Mouse (Mus musculus) thymus, postnatal 0 days (tissue): ENCODE results near the gene Dnmt1. TPM values are rescaled to one million over a fixed set of nuclear protein-coding genes. Genes with fewer than 3 reads are reported as not detected.
A peak's percentile ranks its signal among the peaks of the same experiment; 100 is the strongest.

ENCODE experiments used
- DNase-seq: peaks from one replicate; pipeline ENCODE4 v3.0.0-alpha.2; 2015; ENCODE audit warnings: low spot score
- polyA plus RNA-seq: library from polyadenylated mRNA; unstranded; fragments of >200 nt; fragmentation: Nextera tagmentation; extraction: Ambion mirVana; gene quantifications from 2 replicates; pipeline ENCODE4 v1.2.1, GENCODE M21; 2015

The Dnmt1 gene
- polyA plus RNA-seq, 1 experiment from 2014 or later, result 90.0 TPM

DNA sequence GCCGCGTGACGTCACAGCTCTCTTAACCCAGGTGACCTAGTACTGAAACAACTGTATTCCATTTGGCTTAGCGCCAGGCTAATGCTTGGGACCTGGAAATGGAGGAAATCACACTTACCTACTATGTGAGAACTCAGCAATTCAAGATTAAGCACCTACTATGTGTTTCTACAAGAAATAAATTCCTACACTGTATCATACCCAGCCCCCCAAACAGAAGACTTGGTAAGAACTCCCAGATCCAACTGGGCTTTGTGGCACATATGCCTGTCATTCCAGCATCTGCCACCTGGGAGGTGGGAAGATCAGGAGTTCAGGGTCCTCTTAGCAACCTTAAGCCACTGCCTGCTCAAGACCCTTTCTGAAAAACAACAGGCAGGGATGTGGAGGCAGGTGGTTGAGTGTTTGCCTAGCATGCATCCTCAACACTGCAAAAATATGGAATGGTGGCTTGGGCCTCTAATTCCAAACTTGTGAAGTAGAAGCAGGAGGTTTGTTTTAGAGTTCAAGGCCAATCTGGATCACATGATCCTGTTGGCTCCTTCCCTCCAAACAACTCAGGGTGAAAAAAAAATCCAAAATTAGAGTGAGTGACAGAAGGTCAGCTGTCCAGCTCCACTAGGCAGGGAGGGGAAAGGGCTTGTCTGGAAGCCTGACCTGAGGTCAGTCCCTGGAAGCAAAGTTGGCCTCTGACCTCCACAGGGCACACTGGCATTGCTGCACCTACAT, 17.4 kb upstream of the Dnmt1 start:
- DNase-seq, result no peak

DNA sequence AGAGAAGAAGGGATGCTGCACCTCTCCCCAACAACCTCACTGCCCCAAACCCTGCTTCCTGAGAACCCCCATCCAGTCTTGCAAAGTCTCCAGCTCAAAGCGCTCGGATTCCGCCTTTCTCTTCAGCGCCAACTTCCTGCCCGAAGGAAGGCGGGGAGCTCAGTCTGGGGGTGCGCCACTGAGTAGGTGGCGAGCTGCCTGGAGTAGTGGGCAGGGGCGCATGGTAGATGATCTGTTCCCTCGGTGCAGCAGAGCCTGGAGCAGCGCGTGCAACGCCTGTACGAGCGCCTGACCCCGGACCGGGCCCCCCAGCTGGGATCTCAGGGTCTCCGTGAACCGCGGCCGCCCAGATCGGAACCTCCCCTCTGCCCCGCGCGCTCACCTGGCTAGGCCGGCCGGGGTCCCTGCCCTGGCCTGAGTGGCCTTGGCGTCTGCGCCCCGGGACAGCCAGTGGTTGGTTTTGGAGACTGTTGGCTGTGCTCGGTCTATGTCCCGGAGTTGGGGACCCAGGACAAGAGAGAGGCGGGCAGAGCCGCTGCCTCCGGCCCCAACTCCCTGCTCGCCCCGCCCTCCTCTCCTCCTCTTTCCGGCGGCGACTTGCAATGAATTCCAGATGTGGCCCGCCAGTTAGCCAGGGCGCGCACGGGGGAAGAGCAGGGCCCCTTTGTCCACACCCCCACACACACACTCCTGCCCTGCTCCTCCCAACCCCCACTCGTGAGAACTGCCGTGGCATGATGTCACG, 16.7 kb upstream of the Dnmt1 start, which contains the start of gene S1pr2:
Gene S1pr2 (minus strand): TSS at position 566 of the 745 bp plus-strand sequence.
- DNase-seq, result peak; percentile 76

- DNase-seq, result peak; percentile 44
Observed at GRCm38 (mm10) chr9:20975431-20976215, 15.9 kb upstream of the Dnmt1 start.

GRCm38 (mm10) chr9:20973682-20974075, 14.0 kb upstream of the Dnmt1 start:
- DNase-seq, result no peak

DNA sequence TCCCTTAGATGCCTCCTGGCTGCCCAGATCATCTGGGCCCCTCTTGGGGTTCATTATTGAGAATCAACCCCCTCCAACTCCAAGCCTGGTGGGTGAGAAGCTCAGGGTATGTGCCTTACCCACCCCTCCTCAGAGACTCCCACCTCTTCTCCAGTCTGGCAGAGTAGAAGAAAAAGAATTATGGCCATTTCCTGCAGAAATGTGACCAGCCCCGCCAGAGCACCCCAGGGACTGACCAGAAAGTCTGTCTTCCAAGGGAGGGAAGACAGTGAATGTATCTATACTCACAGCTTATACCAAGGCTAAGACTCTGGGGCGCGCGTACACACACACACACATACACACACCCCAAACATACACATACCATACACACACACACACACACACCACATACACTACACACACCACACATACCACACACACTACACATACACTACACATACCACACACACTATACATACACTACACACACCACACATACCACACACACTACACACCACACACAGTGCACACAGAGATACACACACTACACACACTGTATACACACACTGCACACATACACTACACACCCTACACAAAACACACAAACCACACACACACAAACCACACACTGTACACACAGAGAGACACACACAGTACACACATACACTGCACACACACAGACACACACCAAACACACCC, 13.5 kb upstream of the Dnmt1 start:
- no peak for DNase-seq

- DNase-seq, result no peak
Observed at GRCm38 (mm10) chr9:20972141-20972992, 12.7 kb upstream of the Dnmt1 start.

DNA sequence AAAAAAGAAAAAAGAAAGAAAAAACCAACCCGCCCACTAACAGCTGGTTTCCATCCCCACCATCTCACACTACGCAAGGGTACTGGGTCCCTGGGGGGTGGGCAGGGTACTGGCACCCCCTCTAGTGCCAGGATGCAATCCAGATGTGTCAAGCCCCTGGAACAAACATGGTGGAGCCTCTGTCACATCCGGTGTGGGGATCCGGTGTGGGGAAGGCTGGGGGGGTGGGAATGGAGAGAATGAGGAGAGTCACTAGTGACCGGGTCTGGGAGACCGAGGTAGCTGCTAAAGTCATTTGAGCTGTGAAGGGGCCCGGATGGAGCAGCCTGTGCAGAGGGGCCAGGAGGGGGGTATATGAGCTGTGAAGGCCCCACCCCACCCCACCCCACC, 12.1 kb upstream of the Dnmt1 start:
- no peak for DNase-seq

- no peak for DNase-seq
Observed at GRCm38 (mm10) chr9:20966747-20967146, 7.1 kb upstream of the Dnmt1 start.

DNA sequence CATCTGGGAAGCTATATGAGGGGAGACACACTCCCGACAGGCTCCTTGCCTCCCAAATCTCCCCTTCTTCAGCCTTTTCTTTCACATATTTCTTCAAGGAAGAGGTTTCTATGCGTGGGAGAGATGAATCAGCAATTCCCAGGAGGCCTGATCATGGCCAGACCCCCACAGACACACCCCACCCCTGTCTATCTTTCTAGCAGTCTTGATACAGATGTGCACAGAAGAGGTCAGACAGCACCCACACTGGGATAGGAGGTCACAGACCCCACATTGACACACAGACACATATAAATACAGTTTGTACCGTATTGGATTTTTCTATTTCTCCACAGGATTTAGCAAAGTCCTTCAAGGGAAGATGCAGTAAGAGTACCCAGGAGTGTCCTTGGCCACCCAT, 6.3 kb upstream of the Dnmt1 start:
- DNase-seq, result no peak

DNA sequence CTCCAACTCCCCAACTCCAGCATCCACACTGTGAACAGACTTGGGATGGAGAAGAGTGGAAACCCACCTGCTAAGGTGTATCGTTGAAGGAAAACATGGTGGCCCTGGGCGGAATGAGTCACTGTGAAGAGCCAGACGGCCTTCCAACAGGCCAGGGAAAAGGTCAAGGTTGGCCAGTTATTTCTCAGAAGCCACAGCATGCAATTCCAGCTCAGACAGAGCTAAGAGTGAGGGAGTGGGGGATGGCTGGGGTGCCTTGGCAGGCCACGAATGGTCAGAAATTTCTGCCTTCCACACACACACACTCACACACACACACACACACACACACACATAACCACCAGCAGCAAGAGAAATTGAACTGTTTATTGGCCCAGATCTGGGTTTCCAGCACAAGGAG, 5.9 kb upstream of the Dnmt1 start:
- no peak for DNase-seq

- DNase-seq, result peak; percentile 56
Observed at GRCm38 (mm10) chr9:20961557-20961956, 1.9 kb upstream of the Dnmt1 start.

DNA sequence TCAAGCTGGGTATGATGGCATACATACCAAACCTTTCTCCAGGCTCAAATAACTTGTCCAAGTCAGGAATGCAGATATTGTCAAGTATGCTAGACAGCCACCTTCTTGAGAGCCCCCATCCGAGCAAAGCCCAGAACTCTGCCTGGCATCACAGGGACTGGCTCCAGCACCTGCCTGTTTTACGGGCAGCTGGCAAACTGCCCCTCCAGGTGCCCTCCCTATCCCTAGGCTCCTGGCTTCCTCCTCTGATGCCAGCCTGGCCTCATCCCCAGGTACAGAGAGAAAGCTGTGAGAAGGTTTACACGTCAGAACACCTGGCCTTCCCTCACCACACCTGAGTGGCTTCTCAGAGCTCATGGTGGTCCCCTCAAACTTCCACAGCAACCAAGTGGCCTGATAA, 2.7 kb downstream of the Dnmt1 start:
- DNase-seq, result no peak

DNA sequence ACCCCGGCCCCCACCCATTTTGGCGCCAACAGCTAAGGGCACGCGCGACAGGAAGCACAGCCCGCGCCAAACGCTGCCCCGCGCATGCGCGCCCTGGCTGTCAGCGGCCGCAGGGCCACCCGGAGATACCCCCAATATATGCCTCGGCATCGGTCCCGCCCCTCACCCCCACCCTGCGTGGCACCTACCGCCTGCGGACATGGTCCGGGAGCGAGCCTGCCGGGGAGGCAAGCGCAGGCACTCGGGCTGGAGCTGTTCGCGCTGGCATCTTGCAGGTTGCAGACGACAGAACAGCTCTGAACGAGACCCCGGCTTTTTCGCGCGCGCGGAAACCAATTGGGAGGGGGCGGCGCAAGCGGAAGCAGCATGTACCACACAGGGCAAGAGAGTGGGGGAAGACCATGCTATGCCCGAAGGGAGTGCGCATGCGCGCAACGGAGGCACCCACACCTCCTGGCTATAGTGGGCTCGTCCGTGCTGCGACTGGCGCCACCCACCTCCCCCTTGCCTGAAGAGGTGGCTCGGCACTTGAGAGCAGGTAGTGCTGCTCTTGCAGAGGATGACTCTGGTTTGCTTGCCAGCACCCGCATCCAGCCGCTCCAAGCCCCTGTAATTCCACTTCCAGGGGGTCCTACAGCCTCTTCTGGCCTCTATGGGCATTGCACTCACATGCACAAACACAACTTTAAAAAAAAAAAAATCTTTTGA, 7.0 kb downstream of the Dnmt1 start:
- peak; percentile 99 for DNase-seq

DNA sequence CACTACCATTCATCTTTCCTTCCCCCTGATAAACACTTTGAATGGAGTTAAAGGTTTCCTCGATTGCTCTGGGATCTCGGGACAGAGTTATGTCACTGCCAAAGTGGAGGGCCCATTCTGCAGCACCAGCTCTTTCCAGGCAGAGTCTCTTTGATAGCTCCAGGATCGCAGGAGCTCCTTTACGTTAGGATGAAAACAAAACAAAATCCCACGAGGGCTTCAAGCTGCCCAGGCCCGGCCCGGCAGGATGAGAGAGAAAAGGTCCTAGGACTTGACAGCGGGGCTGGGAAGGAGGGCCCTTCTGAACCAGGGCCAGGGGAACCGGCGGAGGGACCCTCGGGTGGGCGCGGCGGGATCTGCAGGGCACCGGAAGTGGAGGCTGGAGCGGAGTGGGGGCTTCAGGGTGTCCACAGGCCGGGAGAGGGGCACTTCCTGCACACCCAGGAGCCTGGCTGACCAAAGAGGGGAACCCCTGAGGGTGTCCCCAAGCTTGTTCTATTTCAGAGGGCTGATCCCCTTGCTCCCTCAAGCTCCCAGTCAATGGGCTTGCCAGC, 7.6 kb downstream of the Dnmt1 start:
- DNase-seq, result no peak

DNA sequence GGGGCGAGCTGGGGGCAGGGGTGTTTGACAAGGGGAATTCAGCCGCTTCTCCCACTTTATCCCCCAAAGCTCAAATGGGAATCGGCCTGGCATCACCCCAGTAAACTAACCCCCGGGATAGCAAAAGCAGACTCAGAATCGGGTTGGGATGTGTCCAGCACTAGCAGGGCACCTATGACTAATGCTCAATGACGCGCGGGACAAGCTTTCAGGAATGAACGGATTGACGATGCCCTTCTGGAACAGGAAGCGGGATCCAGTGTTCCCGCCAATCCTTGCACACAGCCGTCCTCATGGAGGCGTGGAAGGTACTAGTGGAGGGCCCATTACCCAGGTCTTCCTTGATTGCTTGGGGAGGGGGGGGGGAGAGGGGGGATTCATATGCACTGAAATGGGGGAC, 8.2 kb downstream of the Dnmt1 start:
- DNase-seq, result no peak

DNA sequence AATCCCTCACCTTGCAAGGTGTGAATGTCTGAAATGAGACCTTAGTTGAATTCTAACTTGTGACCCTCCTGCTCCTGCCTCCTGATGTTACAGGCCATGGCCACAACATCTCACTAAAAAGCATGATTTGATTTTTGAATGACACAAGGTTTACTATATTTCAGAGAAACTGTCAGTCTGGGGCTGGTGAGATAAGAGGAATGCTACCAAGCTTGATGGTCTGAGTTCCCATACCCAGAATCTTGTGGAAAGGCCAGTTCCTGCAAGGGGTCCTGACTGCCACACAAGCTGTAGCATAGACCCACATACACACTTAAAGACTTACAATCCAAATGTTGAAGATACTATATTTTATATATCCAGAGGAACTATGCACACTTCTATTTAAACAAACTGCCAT, 9.3 kb downstream of the Dnmt1 start:
- DNase-seq, result no peak

GRCm38 (mm10) chr9:20946066-20946880, 13.4 kb downstream of the Dnmt1 start:
- no peak for DNase-seq

DNA sequence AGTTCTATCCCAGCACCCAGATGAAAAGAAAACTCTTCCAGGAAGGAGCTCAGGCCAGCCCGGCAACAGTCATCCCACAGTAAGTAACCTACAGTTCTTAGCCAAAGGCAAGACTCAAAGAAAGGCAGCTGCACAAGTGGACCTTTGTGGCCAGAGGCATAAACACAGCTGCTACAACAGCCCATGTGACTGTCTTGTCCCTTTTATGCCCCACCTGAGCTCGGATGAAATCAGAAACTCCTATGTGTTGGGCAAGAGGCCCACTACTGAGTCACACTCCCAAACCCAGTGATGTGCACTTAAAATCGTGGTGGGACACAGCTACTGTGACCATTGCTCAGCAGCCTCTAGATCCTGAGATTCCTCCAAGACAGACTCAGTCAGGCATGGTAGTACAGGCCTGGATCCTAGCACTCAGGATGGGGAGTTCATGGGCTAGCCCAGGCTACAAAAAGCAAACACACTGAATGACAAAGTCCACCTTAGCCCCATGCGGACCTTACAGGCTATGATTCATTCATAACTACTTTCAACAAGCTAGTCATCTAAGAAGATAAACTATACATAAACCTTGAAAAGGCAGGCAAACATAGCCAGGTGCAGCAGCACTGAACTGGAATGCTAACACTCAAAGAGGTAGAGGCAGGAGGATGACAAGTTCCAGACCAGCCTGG, 14.9 kb downstream of the Dnmt1 start:
- DNase-seq, result no peak
